Mouse (Mus musculus): ENCODE data around the gene Rnf223. TPM values are rescaled to one million over a fixed set of nuclear protein-coding genes. Genes with fewer than 3 reads are reported as not detected.
A peak's percentile ranks its signal among the peaks of the same experiment; 100 is the strongest.
"Not testable (repeated sequence)": the region's sequence is repeated elsewhere in the genome, so short reads cannot be mapped to it uniquely, and the experiment has no call there.

Gene Rnf223
- total RNA-seq, 2 experiments from 2014 or later = 0.30 to 0.84 TPM

DNA sequence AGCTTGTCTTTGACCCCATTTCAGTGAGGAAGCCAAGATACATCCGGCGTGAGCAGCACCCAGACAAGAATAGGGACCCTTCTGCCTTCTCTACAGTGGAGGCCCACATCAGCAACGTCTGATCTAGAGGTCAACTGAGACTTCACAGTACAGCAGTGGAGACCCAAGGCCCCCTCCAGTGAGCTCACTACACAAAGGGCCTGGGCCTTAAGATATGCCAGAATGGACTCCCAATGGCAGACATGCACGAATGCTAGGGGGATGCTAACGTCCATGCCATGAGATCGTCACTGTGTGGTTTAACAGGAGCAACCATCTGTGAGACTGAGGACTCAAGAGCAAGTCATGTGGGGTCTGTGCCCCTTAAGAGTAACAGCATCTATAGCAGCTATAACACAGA is 4.9 kb upstream of the Rnf223 start:
- no peak for ATAC-seq (replicated peaks; ENCODE audit: low FRiP score, poor library complexity, severe bottlenecking)

DNA sequence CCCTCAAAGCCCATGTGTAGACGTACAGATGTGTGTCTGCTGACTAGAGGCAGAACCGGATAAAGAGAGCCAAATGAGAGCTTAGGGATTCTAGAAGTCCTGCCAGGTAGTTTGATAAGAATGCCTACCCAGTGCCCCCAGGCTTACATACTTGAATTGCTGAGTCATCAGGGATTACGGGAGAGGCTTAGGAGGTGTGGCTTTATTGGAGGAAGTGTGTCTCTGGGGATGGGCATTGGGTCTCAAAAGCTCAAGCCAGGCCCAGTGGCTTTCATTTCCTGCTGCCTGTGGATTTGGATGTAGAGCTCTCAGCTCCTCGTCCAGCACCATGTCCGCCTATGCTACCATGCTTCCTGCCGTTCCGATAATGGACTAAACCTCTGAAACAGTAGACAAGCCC is 3.5 kb upstream of the Rnf223 start:
- no peak for ATAC-seq (replicated peaks; ENCODE audit: low FRiP score, poor library complexity, severe bottlenecking)

DNA sequence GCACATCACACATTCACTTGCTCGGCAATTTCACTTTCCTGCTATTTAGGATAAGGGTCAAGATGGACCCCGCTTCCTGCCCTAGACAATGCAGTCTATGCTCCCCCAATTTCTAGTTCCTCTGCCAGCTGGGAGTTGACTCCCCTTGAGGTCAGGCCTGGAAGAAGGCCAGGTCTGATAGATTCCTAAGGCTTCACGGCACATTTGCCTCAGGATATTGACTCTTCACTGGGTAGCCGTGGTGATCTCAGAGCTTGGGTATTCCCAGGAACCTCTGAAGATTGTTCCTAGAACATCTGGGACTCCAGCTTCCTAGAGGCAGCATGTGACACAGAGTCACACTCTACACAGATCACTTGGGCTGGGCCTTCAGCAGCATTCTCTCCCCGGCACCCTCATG is 1.6 kb upstream of the Rnf223 start:
- ATAC-seq (replicated peaks; ENCODE audit: low FRiP score, poor library complexity, severe bottlenecking) = no peak

DNA sequence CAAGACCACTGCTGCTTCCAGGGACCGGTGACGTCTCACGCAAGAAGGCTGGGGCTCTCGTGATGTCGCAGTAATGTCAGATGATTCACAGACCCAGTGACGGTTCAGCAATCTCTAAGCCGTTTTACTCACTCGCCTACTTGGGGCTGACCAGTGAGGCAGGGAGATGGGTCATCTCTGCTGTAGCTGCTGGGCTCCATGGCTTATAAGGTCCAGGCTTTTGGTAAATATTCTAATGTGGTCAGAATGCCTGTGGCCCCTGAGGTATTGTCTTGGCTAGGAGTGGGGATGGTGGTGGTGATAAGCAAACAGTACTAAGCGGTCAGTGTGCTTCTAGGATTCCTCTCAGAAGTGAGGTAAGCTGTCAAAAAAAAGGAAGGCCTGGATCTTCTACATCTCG is 627 bp downstream of the Rnf223 start:
- no peak for ATAC-seq (replicated peaks; ENCODE audit: low FRiP score, poor library complexity, severe bottlenecking)

DNA sequence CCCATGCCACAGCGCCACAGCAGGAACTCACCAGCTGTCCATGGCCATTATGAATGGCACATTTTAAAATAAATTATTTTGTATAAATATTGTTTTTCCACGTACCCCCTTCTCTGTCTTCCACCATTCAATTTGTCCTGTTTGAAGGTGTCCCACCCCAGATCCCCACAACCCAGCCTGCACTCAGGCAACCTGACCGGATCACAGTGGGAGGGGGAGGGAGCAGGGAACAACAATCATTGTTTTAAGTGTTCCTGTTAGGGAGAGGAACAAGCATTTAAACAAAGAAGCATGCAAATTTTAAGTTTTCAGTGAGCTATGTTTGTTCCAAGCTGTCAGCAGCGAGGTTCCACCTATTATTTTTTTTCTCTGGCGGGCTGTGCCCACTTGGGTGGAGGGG is 3.0 kb downstream of the Rnf223 start:
- no peak for ATAC-seq (replicated peaks; ENCODE audit: low FRiP score, poor library complexity, severe bottlenecking)

DNA sequence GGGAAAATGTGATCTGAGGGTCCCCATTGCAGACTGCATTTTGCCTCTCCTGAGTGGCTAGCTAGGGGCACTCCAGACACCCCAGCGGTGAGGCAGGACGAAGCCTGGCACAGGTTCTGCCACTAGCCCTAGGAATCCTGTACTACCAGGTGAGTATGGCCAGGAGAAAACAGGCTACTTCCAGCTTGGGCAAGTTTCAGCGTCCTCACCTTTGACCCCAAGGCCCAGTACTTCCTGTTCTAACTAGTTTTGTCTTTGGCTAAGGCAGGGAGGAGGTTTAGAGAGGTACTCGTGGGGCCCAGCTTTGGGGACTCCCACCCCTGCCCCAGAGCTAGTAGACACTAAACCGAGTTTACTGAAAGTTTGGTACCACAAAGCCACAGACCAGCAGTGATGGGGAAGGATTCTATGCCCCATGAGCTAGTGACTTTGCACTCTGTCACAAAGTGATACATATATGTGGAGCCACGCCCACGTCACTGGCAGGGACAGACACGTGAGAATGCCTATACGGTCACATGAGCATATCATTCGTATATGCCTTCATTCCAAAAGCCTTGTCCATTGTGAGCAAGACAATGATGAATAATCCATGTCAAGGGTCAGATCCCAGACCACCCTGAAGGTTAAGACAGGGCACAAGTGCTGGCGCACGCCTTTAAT is 3.8 kb downstream of the Rnf223 start:
- ATAC-seq (replicated peaks; ENCODE audit: low FRiP score, poor library complexity, severe bottlenecking) = no peak

DNA sequence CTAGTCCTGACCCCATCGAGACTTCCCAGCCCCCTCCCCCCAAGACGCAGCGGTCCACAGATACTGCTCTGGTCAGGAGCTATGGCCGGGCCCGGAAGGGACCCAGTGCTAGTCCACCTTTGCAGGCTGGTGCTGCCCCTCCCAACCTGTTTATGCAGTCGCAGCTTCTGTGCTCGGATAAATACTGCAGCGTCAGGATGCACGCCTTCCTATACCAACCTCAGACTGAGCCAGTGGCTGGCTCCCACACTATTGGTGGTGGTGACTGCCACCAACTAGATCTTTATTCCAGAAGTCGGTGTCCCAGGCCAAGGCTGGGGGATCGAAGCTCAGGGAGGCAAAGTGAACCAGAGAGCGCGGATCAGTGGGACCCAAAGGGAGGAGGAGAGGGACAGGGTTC is 4.8 kb downstream of the Rnf223 start:
- no peak for ATAC-seq (replicated peaks; ENCODE audit: low FRiP score, poor library complexity, severe bottlenecking)

DNA sequence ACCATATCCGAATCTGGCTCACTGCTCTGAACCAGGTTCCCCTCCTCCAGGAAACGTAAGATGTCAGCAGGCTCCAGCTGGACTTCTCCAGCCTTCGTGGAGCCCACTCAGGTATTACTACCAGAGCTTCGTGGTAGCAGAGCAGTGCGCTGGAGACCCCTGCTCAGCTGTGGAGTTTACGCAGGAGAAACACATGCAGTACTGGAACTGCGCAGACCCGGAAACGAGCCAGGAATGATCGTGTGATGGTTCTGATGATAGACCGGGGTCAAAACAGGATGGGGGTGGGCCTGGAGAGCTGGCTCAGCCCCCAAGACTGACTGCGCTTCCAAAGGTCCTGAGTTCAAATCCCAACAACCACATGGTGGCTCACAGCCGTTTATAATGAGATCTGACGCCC is 5.5 kb downstream of the Rnf223 start:
- ATAC-seq (replicated peaks; ENCODE audit: low FRiP score, poor library complexity, severe bottlenecking) = no peak

DNA sequence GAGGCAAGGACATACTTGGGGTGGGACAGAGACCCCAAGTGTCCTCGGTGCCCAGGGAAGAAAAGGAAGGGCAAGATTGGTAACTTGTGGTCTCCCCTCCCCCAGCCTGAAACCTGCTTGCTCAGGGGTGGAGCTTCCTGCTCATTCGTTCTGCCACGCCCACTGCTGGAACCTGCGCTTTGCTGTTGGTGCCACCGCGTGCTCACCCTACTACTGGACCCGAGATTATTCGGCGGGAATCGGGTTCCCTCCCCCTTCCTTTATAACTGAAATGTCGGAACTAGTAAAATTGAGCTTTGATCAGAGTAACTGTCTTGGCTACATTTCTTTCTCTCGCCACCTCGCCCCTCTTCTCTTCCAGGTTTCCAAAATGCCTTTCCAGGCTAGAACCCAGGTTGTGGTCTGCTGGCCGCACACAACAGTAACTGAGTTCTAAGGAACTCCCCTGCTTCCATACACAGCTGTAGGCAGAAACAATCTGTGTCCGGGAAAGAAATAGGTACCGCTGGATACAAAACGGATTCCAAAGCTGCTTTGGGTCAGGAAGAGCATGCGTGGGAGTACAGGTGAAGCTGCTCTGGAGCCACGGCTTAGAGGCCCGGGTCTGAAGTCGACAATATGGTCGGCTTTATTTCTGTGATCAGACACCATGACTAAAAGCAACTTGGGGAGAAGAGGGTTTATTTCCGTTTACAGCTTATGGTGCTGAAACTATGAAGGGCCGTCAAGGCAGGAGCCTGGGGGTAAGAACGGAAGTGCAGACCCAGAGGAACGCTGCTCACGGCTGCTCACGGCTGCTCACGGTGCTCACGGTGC is 6.2 kb downstream of the Rnf223 start:
- ATAC-seq (replicated peaks; ENCODE audit: low FRiP score, poor library complexity, severe bottlenecking) = no peak

DNA sequence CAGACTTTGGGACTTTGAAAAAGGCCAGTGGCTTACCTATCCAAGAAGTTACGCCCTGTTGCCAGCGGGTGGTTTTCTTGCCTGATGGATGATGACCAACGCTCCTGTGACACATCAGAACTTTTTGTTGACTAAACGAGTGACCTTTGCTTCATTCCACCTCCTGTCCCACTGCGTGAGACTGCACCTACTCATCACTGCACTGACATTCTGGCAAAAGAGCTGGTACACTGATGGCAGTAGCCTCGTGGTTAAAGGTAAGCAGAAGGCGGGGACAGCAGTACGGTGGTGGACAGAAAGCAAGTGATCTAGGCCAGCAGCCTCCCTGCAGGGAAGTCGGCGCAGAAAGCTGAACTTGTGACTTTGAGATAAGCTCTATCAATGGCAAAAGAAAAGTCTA is 20.6 kb downstream of the Rnf223 start:
- ATAC-seq (replicated peaks; ENCODE audit: low FRiP score, poor library complexity, severe bottlenecking) = not testable (repeated sequence)

DNA sequence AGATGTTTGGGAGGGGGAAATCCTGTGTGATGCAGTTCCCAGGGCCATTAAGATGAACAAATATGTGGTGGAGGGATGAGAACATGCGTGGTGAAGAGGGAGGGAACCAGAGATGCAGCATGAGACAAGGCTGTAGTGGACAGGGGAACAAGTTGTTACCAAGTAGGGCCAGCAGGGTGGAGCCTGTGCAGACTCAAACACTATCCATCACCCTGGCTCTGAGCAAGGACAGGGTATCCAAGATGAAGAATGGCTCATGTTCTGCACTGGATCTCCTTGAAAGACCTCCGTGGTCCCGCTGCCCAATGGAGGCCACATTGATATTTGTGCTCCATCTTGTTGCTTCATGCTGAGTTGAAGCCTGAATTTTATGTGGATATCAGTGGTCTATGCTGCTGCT is 24.5 kb downstream of the Rnf223 start:
- ATAC-seq (replicated peaks; ENCODE audit: low FRiP score, poor library complexity, severe bottlenecking) = no peak

DNA sequence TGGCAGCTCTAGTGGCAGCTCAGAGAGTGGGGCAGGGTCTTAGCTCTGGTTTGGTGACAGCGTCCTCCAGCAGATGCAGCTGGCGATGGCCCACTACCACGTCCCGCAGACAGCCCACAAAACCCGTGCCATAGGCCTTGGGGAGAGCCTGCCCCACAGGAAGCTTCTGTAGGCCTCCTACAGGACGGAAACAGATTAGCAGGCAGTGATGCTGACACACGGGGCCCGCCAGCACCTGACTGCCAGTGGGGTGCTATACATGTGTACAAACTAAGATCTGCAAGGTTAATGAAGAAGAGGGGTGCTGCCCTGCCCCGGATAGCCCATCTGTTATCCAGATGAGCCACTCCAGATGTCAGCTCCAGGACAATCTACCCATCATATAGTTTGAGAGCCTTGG is 36.2 kb downstream of the Rnf223 start:
- 0 out of 2 replicates have a peak, but pooled peaks have one; percentile 31 for ATAC-seq (replicated peaks; ENCODE audit: low FRiP score, poor library complexity, severe bottlenecking)

DNA sequence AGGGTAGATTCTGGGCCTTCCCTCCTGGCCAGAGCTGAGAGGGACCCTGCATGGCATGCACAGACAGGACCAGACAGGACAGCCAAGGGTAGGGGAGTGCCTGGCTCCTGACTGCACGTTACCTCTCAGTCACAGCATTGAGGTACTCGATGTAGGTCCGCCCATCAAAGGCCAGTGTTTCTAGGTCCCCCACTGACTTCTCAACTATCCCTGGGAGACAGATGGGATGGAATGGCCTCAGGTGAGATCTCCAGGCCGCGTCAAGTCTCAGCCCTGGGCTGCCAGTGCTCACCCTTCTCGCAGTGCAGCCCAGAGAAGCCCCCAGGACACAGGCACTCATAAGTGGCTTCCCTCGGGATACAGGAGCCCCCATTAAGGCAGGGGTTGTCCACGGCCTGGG is 38.3 kb downstream of the Rnf223 start:
- ATAC-seq (replicated peaks; ENCODE audit: low FRiP score, poor library complexity, severe bottlenecking) = 0 out of 2 replicates have a peak, but pooled peaks have one; percentile 8

DNA sequence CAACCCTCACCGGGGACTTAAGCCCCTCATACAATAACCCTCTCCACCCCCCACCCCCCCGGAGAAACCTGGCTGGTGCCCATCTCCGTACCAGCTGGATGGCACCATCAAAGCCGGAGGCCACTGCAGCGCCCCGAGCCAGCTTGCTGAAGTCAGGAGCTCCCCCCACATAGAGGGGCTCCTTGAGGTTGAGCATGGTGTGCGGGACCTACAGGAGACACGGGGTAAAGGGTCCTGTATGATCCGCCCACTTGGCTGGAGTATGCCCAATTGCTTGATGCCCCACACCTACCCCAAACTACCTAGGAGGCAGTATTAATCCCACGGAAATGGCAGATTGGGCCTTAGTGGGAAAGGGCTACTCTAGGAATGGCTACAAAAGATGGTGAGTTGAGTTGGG is 38.8 kb downstream of the Rnf223 start:
- ATAC-seq (replicated peaks; ENCODE audit: low FRiP score, poor library complexity, severe bottlenecking) = no peak

DNA sequence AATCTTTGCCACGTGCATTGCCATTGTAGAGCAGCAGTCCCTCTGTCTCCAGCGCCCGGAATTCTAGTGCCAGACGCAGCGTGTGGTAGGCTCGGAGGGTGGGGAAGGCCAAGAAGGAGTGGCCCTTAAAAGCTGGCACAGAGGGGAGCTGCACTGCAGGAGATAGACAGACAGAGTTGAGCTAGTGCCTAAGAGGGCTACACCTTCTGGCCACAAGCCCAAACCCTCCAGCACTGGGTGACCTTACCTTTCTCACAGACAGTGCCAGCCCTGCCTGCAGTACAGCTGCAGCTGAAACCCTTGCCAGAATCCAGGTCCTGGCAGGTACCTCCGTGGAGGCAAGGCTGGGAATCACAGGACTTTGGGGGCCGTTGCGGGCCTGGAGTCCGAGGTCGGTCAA is 41.5 kb downstream of the Rnf223 start:
- no peak for ATAC-seq (replicated peaks; ENCODE audit: low FRiP score, poor library complexity, severe bottlenecking)

DNA sequence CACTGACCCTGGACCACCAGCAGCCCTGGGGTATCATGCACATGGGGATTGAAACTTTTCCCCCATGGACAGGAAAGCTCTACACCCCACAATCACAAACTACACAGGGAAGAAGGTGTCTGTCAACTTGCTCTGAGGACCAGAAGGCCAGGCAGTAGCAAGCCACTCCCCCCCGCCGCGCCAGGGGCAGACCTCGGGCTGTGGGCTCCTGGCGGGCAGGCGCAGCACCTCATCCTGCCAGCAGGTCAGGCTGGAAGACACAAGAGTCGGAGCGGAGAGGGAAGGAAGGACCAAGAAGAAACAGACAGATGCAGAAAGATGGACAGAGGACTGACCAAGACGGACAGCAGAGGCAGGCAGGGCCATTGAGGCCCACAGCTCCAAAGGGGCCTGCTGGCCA is 47.3 kb downstream of the Rnf223 start:
- ATAC-seq (replicated peaks; ENCODE audit: low FRiP score, poor library complexity, severe bottlenecking) = no peak

Other genes starting within 250 kb of the Rnf223 start
- gene Pusl1, start 238.7 kb upstream of the Rnf223 start, total RNA-seq (2015; ENCODE audit: low replicate concordance) = 2.2 and 5.4 TPM in 2 replicates
- 4.6 and 9.8 TPM in 2 replicates for gene Pusl1, start 238.7 kb upstream of the Rnf223 start, total RNA-seq (2017; ENCODE audit: low replicate concordance)
- 30.2 and 49.0 TPM in 2 replicates for gene Acap3, start 238.7 kb upstream of the Rnf223 start, total RNA-seq (2015; ENCODE audit: low replicate concordance)
- gene Acap3, start 238.7 kb upstream of the Rnf223 start, total RNA-seq (2017; ENCODE audit: low replicate concordance) = 31.5 and 42.0 TPM in 2 replicates
- gene Ube2j2, start 186.7 kb upstream of the Rnf223 start, total RNA-seq (2015; ENCODE audit: low replicate concordance) = 19.1 and 47.8 TPM in 2 replicates
- gene Ube2j2, start 186.7 kb upstream of the Rnf223 start, total RNA-seq (2017; ENCODE audit: low replicate concordance) = 53.7 and 91.5 TPM in 2 replicates
- 132 and 160 TPM in 2 replicates for gene C1qtnf12, start 168.2 kb upstream of the Rnf223 start, total RNA-seq (2015; ENCODE audit: low replicate concordance)
- gene C1qtnf12, start 168.2 kb upstream of the Rnf223 start, total RNA-seq (2017; ENCODE audit: low replicate concordance) = 31.2 and 41.1 TPM in 2 replicates
- 1.3 and 5.8 TPM in 2 replicates for gene B3galt6, start 137.9 kb upstream of the Rnf223 start, total RNA-seq (2015; ENCODE audit: low replicate concordance)
- gene B3galt6, start 137.9 kb upstream of the Rnf223 start, total RNA-seq (2017; ENCODE audit: low replicate concordance) = 2.3 TPM in 2 replicates
- 31.4 and 59.1 TPM in 2 replicates for gene Sdf4, start 137.6 kb upstream of the Rnf223 start, total RNA-seq (2015; ENCODE audit: low replicate concordance)
- gene Sdf4, start 137.6 kb upstream of the Rnf223 start, total RNA-seq (2017; ENCODE audit: low replicate concordance) = 92.1 and 127 TPM in 2 replicates
- gene Tnfrsf4, start 116.7 kb upstream of the Rnf223 start, total RNA-seq (2015; ENCODE audit: low replicate concordance) = 3.4 TPM in 1 of 2 replicates, not detected in the other
- 0.61 and 8.2 TPM in 2 replicates for gene Tnfrsf4, start 116.7 kb upstream of the Rnf223 start, total RNA-seq (2017; ENCODE audit: low replicate concordance)
- 2.9 and 26.7 TPM in 2 replicates for gene Tnfrsf18, start 104.3 kb upstream of the Rnf223 start, total RNA-seq (2015; ENCODE audit: low replicate concordance)
- 1.5 and 3.5 TPM in 2 replicates for gene Tnfrsf18, start 104.3 kb upstream of the Rnf223 start, total RNA-seq (2017; ENCODE audit: low replicate concordance)
- not detected in 2 replicates for gene Ttll10, start 71.1 kb upstream of the Rnf223 start, total RNA-seq (2015; ENCODE audit: low replicate concordance)
- gene Ttll10, start 71.1 kb upstream of the Rnf223 start, total RNA-seq (2017; ENCODE audit: low replicate concordance) = not detected in 2 replicates
- gene 9430015G10Rik, start 20.5 kb upstream of the Rnf223 start, total RNA-seq (2015; ENCODE audit: low replicate concordance) = 28.5 and 48.7 TPM in 2 replicates
- 52.1 and 58.6 TPM in 2 replicates for gene 9430015G10Rik, start 20.5 kb upstream of the Rnf223 start, total RNA-seq (2017; ENCODE audit: low replicate concordance)
- 107 and 119 TPM in 2 replicates for gene Agrn, start 67.0 kb downstream of the Rnf223 start, total RNA-seq (2015; ENCODE audit: low replicate concordance)
- 52.9 and 82.3 TPM in 2 replicates for gene Agrn, start 67.0 kb downstream of the Rnf223 start, total RNA-seq (2017; ENCODE audit: low replicate concordance)
- gene Isg15, start 70.3 kb downstream of the Rnf223 start, total RNA-seq (2015; ENCODE audit: low replicate concordance) = 32.8 and 101 TPM in 2 replicates
- gene Isg15, start 70.3 kb downstream of the Rnf223 start, total RNA-seq (2017; ENCODE audit: low replicate concordance) = 71.3 and 108 TPM in 2 replicates
- 12.2 and 17.3 TPM in 2 replicates for gene AW011738, start 72.8 kb downstream of the Rnf223 start, total RNA-seq (2015; ENCODE audit: low replicate concordance)
- gene AW011738, start 72.8 kb downstream of the Rnf223 start, total RNA-seq (2017; ENCODE audit: low replicate concordance) = 13.1 and 16.0 TPM in 2 replicates
- gene Perm1, start 85.4 kb downstream of the Rnf223 start, total RNA-seq (2015; ENCODE audit: low replicate concordance) = 4.2 and 7.2 TPM in 2 replicates
- gene Perm1, start 85.4 kb downstream of the Rnf223 start, total RNA-seq (2017; ENCODE audit: low replicate concordance) = 3.2 and 5.9 TPM in 2 replicates
- 36.9 and 45.8 TPM in 2 replicates for gene Plekhn1, start 104.3 kb downstream of the Rnf223 start, total RNA-seq (2015; ENCODE audit: low replicate concordance)
- 23.7 and 40.3 TPM in 2 replicates for gene Plekhn1, start 104.3 kb downstream of the Rnf223 start, total RNA-seq (2017; ENCODE audit: low replicate concordance)
- 18.4 and 28.1 TPM in 2 replicates for gene Noc2l, start 105.5 kb downstream of the Rnf223 start, total RNA-seq (2015; ENCODE audit: low replicate concordance)
- gene Noc2l, start 105.5 kb downstream of the Rnf223 start, total RNA-seq (2017; ENCODE audit: low replicate concordance) = 31.5 and 44.9 TPM in 2 replicates
- 349 and 378 TPM in 2 replicates for gene Samd11, start 125.1 kb downstream of the Rnf223 start, total RNA-seq (2015; ENCODE audit: low replicate concordance)
- gene Samd11, start 125.1 kb downstream of the Rnf223 start, total RNA-seq (2017; ENCODE audit: low replicate concordance) = 332 and 337 TPM in 2 replicates
- not detected in 2 replicates for gene Vmn2r-ps159, start 200.6 kb downstream of the Rnf223 start, total RNA-seq (2015; ENCODE audit: low replicate concordance)
- gene Vmn2r-ps159, start 200.6 kb downstream of the Rnf223 start, total RNA-seq (2017; ENCODE audit: low replicate concordance) = not detected in 2 replicates

All from erythroid progenitor cell, adult 5-6 weeks (primary cell).